Mouse (Mus musculus): ENCODE results near the gene Ipo13. TPM values are rescaled to one million over a fixed set of nuclear protein-coding genes. Genes with fewer than 3 reads are reported as not detected.

Ipo13 gene
- total and polyA plus RNA-seq, 2 experiments from 2014 or later: 23.5 to 31.8 TPM

DNA sequence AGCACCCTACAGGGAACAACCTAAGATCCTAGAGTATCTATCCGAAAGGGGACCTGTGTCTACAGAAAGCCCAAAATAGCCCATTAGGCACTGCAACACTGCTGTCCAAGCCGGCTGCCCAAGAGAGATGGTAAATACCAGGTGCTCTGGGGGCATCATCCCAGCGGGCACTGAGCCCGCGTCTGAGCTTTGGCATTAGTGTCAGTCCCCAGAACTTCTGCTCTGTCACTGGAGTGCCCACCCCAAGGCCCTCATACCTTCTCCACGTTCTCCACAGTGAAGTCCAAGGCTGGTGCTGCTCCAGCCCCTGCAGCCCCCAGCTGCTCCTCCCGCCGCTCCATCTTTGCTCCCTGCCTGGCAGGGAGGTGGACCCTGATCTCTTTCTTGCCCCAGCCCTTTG lies 768 bp downstream of the Ipo13 start:
- ATAC-seq (ENCODE audit: insufficient read depth, low read depth) (no peak), DNase-seq (ENCODE audit: low spot score) (no peak)
- H3K36me3 ChIP-seq (replicated peaks; ENCODE audit: control insufficient read depth, insufficient read depth, low read length): peaks cover 17% of the 10 kb centered on the region
- no peaks in the 10 kb centered on the region for H3K9me3 ChIP-seq (replicated peaks; ENCODE audit: control insufficient read depth, low read length)
- H3K27ac ChIP-seq (ENCODE audit: low read depth): no peak overlapping the region
- 11% methylated on average over 8 of the region's 8 CpGs for WGBS
- H3K9ac ChIP-seq (replicated peaks; ENCODE audit: low read depth, low read length): peak overlapping the region; percentile 72
- H3K4me1 ChIP-seq (ENCODE audit: control insufficient read depth, insufficient read depth): peaks cover 49% of the 10 kb centered on the region
- TF ChIP-seq CTCF (IDR thresholded peaks at IDR 0.05; ENCODE audit: low read depth): no peak
- no peak for TF ChIP-seq EP300 (IDR thresholded peaks at IDR 0.05; ENCODE audit: low read depth)
- no peaks in the 10 kb centered on the region for H3K27me3 ChIP-seq (ENCODE audit: control insufficient read depth, insufficient read depth, low read length)
- peak overlapping the region; percentile 72 for H3K4me3 ChIP-seq (ENCODE audit: low read depth, low read length)
- peak overlapping the region; percentile 75 for H3K4me2 ChIP-seq (ENCODE audit: low read depth, low read length)

DNA sequence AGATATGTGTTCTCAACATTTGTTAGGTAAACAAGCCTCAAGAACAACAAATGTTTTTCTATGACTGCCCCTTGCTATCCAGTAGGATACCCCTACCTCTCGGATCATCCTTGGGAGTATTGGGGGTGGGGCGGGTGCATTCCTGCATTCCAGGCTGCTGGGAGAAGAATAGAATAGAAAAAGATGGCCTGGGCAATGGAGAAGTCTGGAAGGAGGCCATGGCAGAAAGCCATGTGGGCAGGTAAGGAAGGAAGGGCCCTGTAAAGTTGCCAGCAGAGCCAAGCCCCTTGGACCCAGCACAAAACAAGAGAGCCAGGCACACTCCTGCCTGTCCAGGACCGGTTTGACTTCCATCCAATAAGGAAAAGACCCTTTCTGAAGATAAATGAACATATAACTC lies 1.4 kb downstream of the Ipo13 start:
- peaks cover 17% of the 10 kb centered on the region for H3K36me3 ChIP-seq (replicated peaks; ENCODE audit: control insufficient read depth, insufficient read depth, low read length)
- peaks cover 48% of the 10 kb centered on the region for H3K4me1 ChIP-seq (ENCODE audit: control insufficient read depth, insufficient read depth)
- TF ChIP-seq CTCF (IDR thresholded peaks at IDR 0.05; ENCODE audit: low read depth) (no peak), EP300 (IDR thresholded peaks at IDR 0.05; ENCODE audit: low read depth) (no peak)
- H3K27me3 ChIP-seq (ENCODE audit: control insufficient read depth, insufficient read depth, low read length): no peaks in the 10 kb centered on the region
- 0 out of 2 replicates have a peak overlapping the region, but pooled peaks have one; percentile 72 for H3K4me3 ChIP-seq (ENCODE audit: low read depth, low read length)
- no peak overlapping the region for H3K27ac ChIP-seq (ENCODE audit: low read depth)
- no peak overlapping the region for H3K9ac ChIP-seq (replicated peaks; ENCODE audit: low read depth, low read length)
- whole genome bisulfite sequencing: 41% methylated on average over 3 of the region's 3 CpGs
- peak overlapping the region; percentile 75 for H3K4me2 ChIP-seq (ENCODE audit: low read depth, low read length)
- no peak for ATAC-seq (ENCODE audit: insufficient read depth, low read depth)
- no peak for DNase-seq (ENCODE audit: low spot score)
- H3K9me3 ChIP-seq (replicated peaks; ENCODE audit: control insufficient read depth, low read length): no peaks in the 10 kb centered on the region

DNA sequence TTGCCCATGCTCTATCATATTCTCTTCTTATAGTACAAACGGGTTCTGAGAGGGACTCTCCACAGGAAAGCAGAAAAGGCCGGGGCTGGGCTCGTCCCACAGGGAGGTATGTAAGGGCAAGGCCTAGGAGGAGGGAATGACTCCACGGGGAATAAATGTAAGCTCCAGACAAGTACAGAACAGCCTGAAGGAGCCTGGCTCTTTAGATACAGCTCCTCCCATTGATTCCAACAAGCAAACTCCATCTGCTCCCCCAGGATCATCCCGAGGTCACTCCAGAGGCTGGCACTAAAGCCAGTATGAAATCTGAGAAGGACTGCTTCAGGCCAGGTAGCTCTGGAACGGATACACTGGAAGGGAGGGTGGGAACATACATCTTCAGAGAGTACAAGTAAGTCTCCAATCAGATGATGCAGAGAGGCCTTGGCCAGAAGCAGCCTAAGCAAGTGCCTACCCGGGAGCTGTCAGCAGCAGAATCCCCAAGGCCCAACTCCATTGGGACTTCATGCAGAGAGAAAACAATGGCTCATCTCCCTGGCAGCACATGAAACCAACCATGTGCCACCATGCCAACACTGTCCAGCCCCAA lies 2.0 kb downstream of the Ipo13 start:
- ATAC-seq (ENCODE audit: insufficient read depth, low read depth) (no peak), DNase-seq (ENCODE audit: low spot score) (no peak)
- WGBS: 54% methylated on average over 7 of the region's 7 CpGs
- no peak overlapping the region for H3K4me3 ChIP-seq (ENCODE audit: low read depth, low read length)
- H3K27ac ChIP-seq (ENCODE audit: low read depth): no peak overlapping the region
- peaks cover 17% of the 10 kb centered on the region for H3K36me3 ChIP-seq (replicated peaks; ENCODE audit: control insufficient read depth, insufficient read depth, low read length)
- peaks cover 41% of the 10 kb centered on the region for H3K4me1 ChIP-seq (ENCODE audit: control insufficient read depth, insufficient read depth)
- no peaks in the 10 kb centered on the region for H3K9me3 ChIP-seq (replicated peaks; ENCODE audit: control insufficient read depth, low read length)
- no peak for TF ChIP-seq CTCF (IDR thresholded peaks at IDR 0.05; ENCODE audit: low read depth)
- H3K9ac ChIP-seq (replicated peaks; ENCODE audit: low read depth, low read length): 0 out of 2 replicates have a peak overlapping the region, but pooled peaks have one; percentile 9
- H3K27me3 ChIP-seq (ENCODE audit: control insufficient read depth, insufficient read depth, low read length): no peaks in the 10 kb centered on the region
- peak overlapping the region; percentile 75; the same call in 1 of the 2 replicates for H3K4me2 ChIP-seq (ENCODE audit: low read depth, low read length)

DNA sequence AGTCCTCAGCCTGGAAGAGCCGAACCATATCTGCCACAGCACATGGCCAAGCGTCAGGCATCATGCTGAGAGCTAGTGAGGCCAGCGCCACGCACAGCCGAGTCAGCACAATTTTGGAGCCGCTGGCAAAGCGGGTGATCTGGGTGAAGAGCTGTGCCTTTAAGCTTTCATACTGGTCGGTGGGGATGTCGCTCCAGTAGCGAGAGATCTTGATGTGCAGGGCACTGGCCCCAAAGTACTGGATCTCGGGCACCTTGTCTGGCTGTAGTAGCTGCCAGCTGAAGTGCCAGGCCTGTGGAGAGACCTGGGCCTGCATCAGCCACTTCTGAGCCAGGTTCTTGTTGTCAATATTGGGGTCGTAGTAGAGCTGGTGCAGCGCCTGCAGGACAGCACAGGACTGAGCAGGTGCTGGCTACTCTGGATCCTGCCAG lies 2.7 kb downstream of the Ipo13 start:
- Histone ChIP-seq H3K4me1 (ENCODE audit: control insufficient read depth, insufficient read depth) (peaks cover 36% of the 10 kb centered on the region), H3K27ac (ENCODE audit: low read depth) (no peak overlapping the region), H3K36me3 (replicated peaks; ENCODE audit: control insufficient read depth, insufficient read depth, low read length) (peaks cover 17% of the 10 kb centered on the region), H3K9ac (replicated peaks; ENCODE audit: low read depth, low read length) (no peak overlapping the region), H3K4me3 (ENCODE audit: low read depth, low read length) (no peak overlapping the region), H3K27me3 (ENCODE audit: control insufficient read depth, insufficient read depth, low read length) (no peaks in the 10 kb centered on the region), H3K9me3 (replicated peaks; ENCODE audit: control insufficient read depth, low read length) (no peaks in the 10 kb centered on the region), H3K4me2 (ENCODE audit: low read depth, low read length) (no peak overlapping the region)
- ATAC-seq (ENCODE audit: insufficient read depth, low read depth) (no peak), DNase-seq (ENCODE audit: low spot score) (no peak)
- WGBS: 93% methylated on average over 13 of the region's 13 CpGs
- TF ChIP-seq CTCF (IDR thresholded peaks at IDR 0.05; ENCODE audit: low read depth) (no peak), EP300 (IDR thresholded peaks at IDR 0.05; ENCODE audit: low read depth) (no peak)

DNA sequence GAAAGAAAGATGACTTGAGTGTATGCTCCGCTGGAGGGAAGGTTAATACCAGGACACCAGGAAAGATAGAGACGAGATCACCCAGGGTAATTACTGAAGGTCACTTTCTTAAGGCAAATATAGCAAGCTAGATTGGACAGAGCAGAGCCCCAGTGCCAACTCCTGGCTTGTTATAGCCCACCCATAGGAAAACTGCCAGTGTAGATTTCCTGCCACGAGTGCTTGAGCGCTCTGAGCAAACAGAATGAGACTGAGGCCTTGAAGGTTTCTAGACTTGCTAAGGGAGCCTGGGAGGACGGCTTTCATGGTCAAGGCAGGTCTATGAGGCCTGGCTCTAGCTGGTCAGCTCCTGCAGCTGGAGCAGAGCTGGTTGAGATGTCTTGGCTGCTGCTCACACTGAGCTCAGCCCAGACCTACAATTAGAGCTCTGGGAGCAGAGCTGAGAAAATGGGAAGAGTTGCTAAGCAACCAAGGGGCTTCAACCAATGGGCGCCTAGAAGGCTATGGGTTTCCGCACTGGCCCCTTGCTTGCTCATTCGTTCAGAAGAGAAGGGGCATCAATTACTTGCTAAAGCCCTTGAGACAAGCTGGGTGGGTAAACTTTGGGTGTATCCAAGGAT lies 5.9 kb downstream of the Ipo13 start:
- peaks cover 25% of the 10 kb centered on the region for H3K4me1 ChIP-seq (ENCODE audit: control insufficient read depth, insufficient read depth)
- H3K4me2 ChIP-seq (ENCODE audit: low read depth, low read length): no peak overlapping the region
- peak overlapping the region; percentile 40; the same call in 1 of the 2 replicates for H3K27ac ChIP-seq (ENCODE audit: low read depth)
- no peaks in the 10 kb centered on the region for H3K27me3 ChIP-seq (ENCODE audit: control insufficient read depth, insufficient read depth, low read length)
- no peak for ATAC-seq (ENCODE audit: insufficient read depth, low read depth)
- H3K9me3 ChIP-seq (replicated peaks; ENCODE audit: control insufficient read depth, low read length): no peaks in the 10 kb centered on the region
- TF ChIP-seq EP300 (IDR thresholded peaks at IDR 0.05; ENCODE audit: low read depth) (no peak), CTCF (IDR thresholded peaks at IDR 0.05; ENCODE audit: low read depth) (no peak)
- H3K36me3 ChIP-seq (replicated peaks; ENCODE audit: control insufficient read depth, insufficient read depth, low read length): peaks cover 35% of the 10 kb centered on the region
- WGBS: 69% methylated on average over 8 of the region's 8 CpGs
- H3K9ac ChIP-seq (replicated peaks; ENCODE audit: low read depth, low read length): no peak overlapping the region
- H3K4me3 ChIP-seq (ENCODE audit: low read depth, low read length): no peak overlapping the region
- DNase-seq (ENCODE audit: low spot score): no peak

Data from heart, postnatal 0 days (tissue).